Comparison of ENCODE assay signal across 14 mouse cellular contexts in genomic region chr2:129627811-129628210, GRCm38 (mm10). TPM values are rescaled to one million over a fixed set of nuclear protein-coding genes. Genes with fewer than 3 reads are reported as not detected.
DNase-seq lines count a peak whose midpoint lies in the region; ATAC-seq and TF ChIP-seq lines count a peak whose summit lies in the region.
"Had no signal": no experiment of that assay in that cellular context is flagged by ENCODE, and none has a peak within 500 bp of the region (broad histone marks: within the 10 kb centered on the region; RNA-seq: fewer than 3 reads in every experiment).

No protein-coding gene starts in this region.

- intact Hi-C loops in heart, postnatal 25 days (cut with DNase I) = no loop called here
- intact Hi-C loops in gastrocnemius, postnatal 14 days (cut with DNase I; ENCODE audit: low total_unique reads) = no loop called here

- no peak for TF ChIP-seq POLR2A in lung, adult 2 months (IDR thresholded peaks at IDR 0.05; ENCODE audit: borderline replicate concordance, extremely low read depth, low read depth, low read length)

- peak overlapping the region; percentile 12; the same call in 1 of the 2 replicates for H3K9ac ChIP-seq in heart, embryonic 16.5 days (ENCODE audit: low read length)
- H3K9ac ChIP-seq: forebrain, embryonic 15.5 days; liver, embryonic 13.5 days had no signal

- peaks cover 3% of the 10 kb centered on the region; the same call in 1 of the 2 replicates for H3K4me1 ChIP-seq in lung, adult 2 months (ENCODE audit: control insufficient read depth, insufficient read depth, low read length)
- H3K4me1 ChIP-seq in heart, embryonic 16.5 days (ENCODE audit: control insufficient read depth, insufficient read depth, low read length) = peaks cover 13% of the 10 kb centered on the region
- H3K4me1 ChIP-seq: liver, embryonic 13.5 days had no signal

- TF ChIP-seq CTCF in lung, adult 2 months (IDR thresholded peaks at IDR 0.05; ENCODE audit: insufficient read depth, low read length) = no peak

- no peaks in the 10 kb centered on the region for H3K36me3 ChIP-seq in heart, embryonic 16.5 days (ENCODE audit: control insufficient read depth, insufficient read depth)
- no peaks in the 10 kb centered on the region for H3K36me3 ChIP-seq in splenic B cell, adult 2 months (ENCODE audit: control insufficient read depth, insufficient read depth, low read length, poor library complexity, severe bottlenecking)

- no peaks in the 10 kb centered on the region for H3K9me3 ChIP-seq in heart, embryonic 16.5 days (replicated peaks; ENCODE audit: control insufficient read depth, low read length)
- H3K9me3 ChIP-seq: forebrain, embryonic 15.5 days; liver, embryonic 13.5 days had no signal

- ATAC-seq in heart, embryonic 16.5 days (replicated peaks; ENCODE audit: extremely low read depth, insufficient read depth, low FRiP score) = no peak
- ATAC-seq: CD4-positive, CD25-positive, alpha-beta regulatory T cell, adult 4 months; forebrain, embryonic 15.5 days; Patski had no signal

- H3K4me3 ChIP-seq in lung, adult 2 months (replicated peaks; ENCODE audit: extremely low read depth, low read depth, low read length) = no peak overlapping the region
- H3K4me3 ChIP-seq in heart, embryonic 16.5 days (ENCODE audit: low read length) = peak overlapping the region; percentile 33
- H3K4me3 ChIP-seq: forebrain, embryonic 15.5 days; liver, embryonic 13.5 days had no signal

- H3K4me2 ChIP-seq in heart, embryonic 16.5 days (ENCODE audit: low read depth, low read length) = peak overlapping the region; percentile 55
- H3K4me2 ChIP-seq: forebrain, embryonic 15.5 days; liver, embryonic 13.5 days had no signal

- peak; percentile 91 for DNase-seq in heart, adult 11 months
- no peak for DNase-seq in heart, postnatal 25 days (ENCODE audit: low spot score)
- DNase-seq in lung, adult 2 months = peak; percentile 2
- no peak for DNase-seq in lung, postnatal 36 days
- DNase-seq in splenic B cell, adult 2 months (ENCODE audit: low read depth, low spot score) = peak; percentile 22
- no peak for DNase-seq in embryo, embryonic 10 days (ENCODE audit: low spot score)
- no peak for DNase-seq in gastrocnemius, postnatal 14 days
- DNase-seq: kidney, adult 11 months; liver, embryonic 13.5 days; midbrain, embryonic 14.5 days had no signal

- peak overlapping the region; percentile 62 for H3K27ac ChIP-seq in heart, embryonic 16.5 days (ENCODE audit: low read length)
- H3K27ac ChIP-seq: forebrain, embryonic 15.5 days; liver, embryonic 13.5 days had no signal

- 80% methylated on average over 13 of the region's 13 CpGs for WGBS in lung, adult 2 months
- WGBS in heart, embryonic 16.5 days = 36% methylated on average over 13 of the region's 13 CpGs

- no peaks in the 10 kb centered on the region for H3K27me3 ChIP-seq in heart, embryonic 16.5 days (ENCODE audit: control insufficient read depth, insufficient read depth, low read length)
- no peaks in the 10 kb centered on the region for H3K27me3 ChIP-seq in splenic B cell, adult 2 months (ENCODE audit: control insufficient read depth, insufficient read depth, low read length, poor library complexity, severe bottlenecking)
- H3K27me3 ChIP-seq: forebrain, embryonic 15.5 days; liver, embryonic 13.5 days; Patski had no signal

RNA-seq across cellular contexts. Expression of gene Sirpa, which starts 35.2 kb away (rescaled TPM):
- total RNA-seq in heart, postnatal 25 days (2021) = 10 to 100 TPM; 24.6 to 28.1 TPM
- polyA plus RNA-seq in lung, adult 2 months (2012; rRNA removed) = 78.2 and 94.2 TPM in 2 replicates
- 14.7 and 15.8 TPM in 2 replicates for polyA plus RNA-seq in heart, embryonic 16.5 days (2015; fragmentation: Nextera tagmentation; extraction: Ambion mirVana)
- 10 to 100 TPM in 1 of 2 experiments, 1 to 10 TPM in 1; 9.5 to 14.4 TPM for total RNA-seq in gastrocnemius, postnatal 14 days (2021)

Comparison
In these comparisons a context has a peak if more than half of its experiments do, and no peak if none do; other contexts are left out.
1. DNase-seq: peak in heart, adult 11 months (single experiment), lung, adult 2 months (single experiment) and splenic B cell, adult 2 months (single experiment); none in heart, postnatal 25 days (single experiment), lung, postnatal 36 days (single experiment), embryo, embryonic 10 days (single experiment) and gastrocnemius, postnatal 14 days (single experiment).